Comparison of ENCODE assay signal across 20 mouse cellular contexts in the genomic region with DNA sequence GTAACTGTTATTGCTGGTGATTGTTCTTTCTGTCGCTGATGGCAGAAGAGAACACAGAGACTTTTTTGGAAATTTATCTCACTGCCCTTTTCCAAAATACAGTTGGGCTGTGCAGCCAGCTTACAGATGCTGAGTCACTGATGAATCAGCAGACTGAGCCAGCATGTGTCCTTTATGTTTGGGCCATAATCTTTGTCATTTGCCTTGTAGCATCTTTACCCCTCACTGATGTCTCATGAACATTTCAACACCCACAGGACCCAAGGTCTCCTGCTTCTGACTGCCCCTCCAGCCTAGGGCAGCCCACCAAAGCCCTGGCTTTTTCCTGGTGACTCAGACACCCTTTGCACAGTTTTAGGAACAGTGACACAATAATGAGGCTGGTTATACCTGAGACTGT.
DNase-seq lines count a peak whose midpoint lies in the region; ATAC-seq and TF ChIP-seq lines count a peak whose summit lies in the region.
"Had no signal": no experiment of that assay in that cellular context is flagged by ENCODE, and none has a peak within 500 bp of the region (broad histone marks: within the 10 kb centered on the region; RNA-seq: fewer than 3 reads in every experiment).

No protein-coding gene starts in this region.

- intact Hi-C loops in heart, postnatal 36 days (cut with DNase I) = no loop called here

- WGBS in heart, postnatal 0 days = 51% methylated on average over 1 of the region's 1 CpGs

- no peak for TF ChIP-seq EP300 in heart, postnatal 0 days (IDR thresholded peaks at IDR 0.05; ENCODE audit: low read depth)

- H3ac ChIP-seq in C2C12 (ENCODE audit: control insufficient read depth, insufficient read length, low read depth) = no peak overlapping the region

- H3K79me2 ChIP-seq in C2C12 (ENCODE audit: control insufficient read depth, insufficient read depth) = no peaks in the 10 kb centered on the region

- ATAC-seq in heart, postnatal 0 days (ENCODE audit: insufficient read depth, low read depth) = no peak; the same call in 1 of the 2 replicates
- ATAC-seq: hindbrain, postnatal 0 days; lung, postnatal 0 days; midbrain, embryonic 13.5 days had no signal

- H3K27ac ChIP-seq in heart, postnatal 0 days (ENCODE audit: low read depth) = no peak overlapping the region
- peak overlapping the region; percentile 19 for H3K27ac ChIP-seq in cortical plate, adult 2 months (ENCODE audit: insufficient read depth, low read length)
- H3K27ac ChIP-seq: heart, embryonic 13.5 days; hindbrain, postnatal 0 days; kidney, postnatal 0 days; midbrain, embryonic 13.5 days had no signal

- TF ChIP-seq POLR2A in cortical plate, adult 2 months (IDR thresholded peaks at IDR 0.05; ENCODE audit: extremely low read depth, insufficient read depth, low read length) = no peak

- no peak overlapping the region for H3K4me2 ChIP-seq in heart, postnatal 0 days (ENCODE audit: low read depth, low read length)
- H3K4me2 ChIP-seq: heart, embryonic 13.5 days; midbrain, embryonic 13.5 days had no signal

- no peaks in the 10 kb centered on the region for H3K27me3 ChIP-seq in heart, postnatal 0 days (ENCODE audit: control insufficient read depth, insufficient read depth, low read length)
- H3K27me3 ChIP-seq in C2C12 (ENCODE audit: control insufficient read depth, insufficient read depth, insufficient read length) = no peaks in the 10 kb centered on the region
- H3K27me3 ChIP-seq: heart, embryonic 13.5 days; midbrain, embryonic 13.5 days had no signal

- no peaks in the 10 kb centered on the region for H3K9me3 ChIP-seq in heart, postnatal 0 days (replicated peaks; ENCODE audit: control insufficient read depth, low read length)
- H3K9me3 ChIP-seq: heart, embryonic 13.5 days; midbrain, embryonic 13.5 days had no signal

- peak; percentile 18 for DNase-seq in heart, postnatal 0 days (ENCODE audit: low spot score)
- DNase-seq in heart, postnatal 36 days = no peak
- peak; percentile 72 for DNase-seq in adrenal gland, adult 2 months
- no peak for DNase-seq in cerebellum, adult 11-12 months
- DNase-seq in cerebellum, postnatal 36 days = no peak
- DNase-seq in lung, postnatal 10 days = no peak
- DNase-seq: cerebellum, adult 9-10 months; gastrocnemius, postnatal 10 days; heart, adult 18-20 months; kidney, adult 11 months; left cerebral cortex, postnatal 4 days; liver; right cerebral cortex, postnatal 4 days had no signal

- no peaks in the 10 kb centered on the region for H3K4me1 ChIP-seq in heart, postnatal 0 days (ENCODE audit: control insufficient read depth, insufficient read depth)
- peaks cover 5% of the 10 kb centered on the region for H3K4me1 ChIP-seq in cortical plate, adult 2 months (ENCODE audit: control insufficient read depth, insufficient read depth, low read length)
- H3K4me1 ChIP-seq: heart, embryonic 13.5 days had no signal

- H3K36me3 ChIP-seq in heart, postnatal 0 days (replicated peaks; ENCODE audit: control insufficient read depth, insufficient read depth, low read length) = no peaks in the 10 kb centered on the region
- no peaks in the 10 kb centered on the region for H3K36me3 ChIP-seq in C2C12 (ENCODE audit: control insufficient read depth, insufficient read depth)
- H3K36me3 ChIP-seq: heart, embryonic 13.5 days had no signal

- no peaks in the 10 kb centered on the region for H3K79me3 ChIP-seq in C2C12 (ENCODE audit: low read depth)

- no peak for TF ChIP-seq CTCF in heart, postnatal 0 days (IDR thresholded peaks at IDR 0.05; ENCODE audit: low read depth)
- TF ChIP-seq CTCF in C2C12 (IDR thresholded peaks at IDR 0.05; ENCODE audit: control insufficient read depth, insufficient read depth, insufficient read length) = no peak
- TF ChIP-seq CTCF in cortical plate, adult 2 months (IDR thresholded peaks at IDR 0.05; ENCODE audit: extremely low read depth, insufficient read depth, low read length) = no peak

- no peak overlapping the region for H3K9ac ChIP-seq in heart, postnatal 0 days (replicated peaks; ENCODE audit: low read depth, low read length)
- H3K9ac ChIP-seq: heart, embryonic 13.5 days; midbrain, embryonic 13.5 days had no signal

- no peak overlapping the region for H3K4me3 ChIP-seq in heart, postnatal 0 days (ENCODE audit: low read depth, low read length)
- no peak overlapping the region for H3K4me3 ChIP-seq in C2C12 (ENCODE audit: insufficient read depth, poor library complexity, severe bottlenecking)
- no peak overlapping the region for H3K4me3 ChIP-seq in cortical plate, adult 2 months (ENCODE audit: insufficient read depth, low read length)
- H3K4me3 ChIP-seq: heart, embryonic 13.5 days; midbrain, embryonic 13.5 days had no signal

TF ChIP-seq in C2C12, 6 proteins besides CTCF, POLR2A, EP300 and RAD21:
- TF ChIP-seq FOSL1 (IDR thresholded peaks at IDR 0.05; ENCODE audit: insufficient read depth, low read length, poor library complexity, severe bottlenecking) = peak; percentile 96
- TF ChIP-seq MYOD1 (IDR thresholded peaks at IDR 0.05; ENCODE audit: control insufficient read depth, insufficient read length, low read depth) = peak; percentile 2
- no peak for TF ChIP-seq USF1 (IDR thresholded peaks at IDR 0.05; ENCODE audit: low read depth)
- TF ChIP-seq MYOG (IDR thresholded peaks at IDR 0.05; ENCODE audit: control insufficient read depth, extremely low read depth, insufficient read length) = no peak
- TF ChIP-seq CEBPB (IDR thresholded peaks at IDR 0.05; ENCODE audit: low read depth) = peak; percentile 58
- no peak for TF ChIP-seq MAX (IDR thresholded peaks at IDR 0.05)

Comparison
In these comparisons a context has a peak if more than half of its experiments do, and no peak if none do; other contexts are left out.
1. DNase-seq: peak in heart, postnatal 0 days (single experiment) and adrenal gland, adult 2 months (single experiment); none in heart, postnatal 36 days (0 of 2), cerebellum, adult 11-12 months (single experiment), cerebellum, postnatal 36 days (0 of 2) and lung, postnatal 10 days (single experiment).